Mouse (Mus musculus) CH12.LX (cell line): ENCODE data around the gene Gm27027.

Experiments
- CTCF ChIP-seq, 2 experiments: IDR thresholded peaks in 1 of 2; conservative IDR thresholded peaks in 1 of 2; 2 replicates each; pipeline ENCODE4 v1.5.1; 2011 to 2012; ENCODE audit warnings: low read depth in 2 of 2, low read length in 2 of 2, improper control_type of control experiment in 1 of 2, inconsistent platforms in 1 of 2, mild to moderate bottlenecking in 1 of 2, moderate library complexity in 1 of 2
- KAT2A ChIP-seq: IDR thresholded peaks from 2 replicates; pipeline ENCODE4 v1.6.1; 2012; ENCODE audit warnings: low read length, improper control_type of control experiment, inconsistent platforms; ENCODE audit not compliant: insufficient replicate concordance
- MAZ ChIP-seq: IDR thresholded peaks from 2 replicates; pipeline ENCODE4 v1.6.1; 2012; ENCODE audit warnings: low read depth, mild to moderate bottlenecking, inconsistent platforms, low read length, improper control_type of control experiment, moderate library complexity
- MXI1 ChIP-seq: IDR thresholded peaks from 2 replicates; pipeline ENCODE4 v1.6.1; 2011; ENCODE audit warnings: mild to moderate bottlenecking, low read depth, low read length, improper control_type of control experiment
- POLR2A ChIP-seq: IDR thresholded peaks from 2 replicates; pipeline ENCODE4 v1.6.1; 2011; ENCODE audit warnings: low read depth, mild to moderate bottlenecking, improper control_type of control experiment, low read length
- POLR2AphosphoS2 ChIP-seq: IDR thresholded peaks from 2 replicates; pipeline ENCODE4 v1.6.1; 2011; ENCODE audit warnings: low read depth, low read length, improper control_type of control experiment
- TCF12 ChIP-seq: IDR thresholded peaks from 2 replicates; pipeline ENCODE4 v1.6.1; 2014; ENCODE audit warnings: low read depth, mild to moderate bottlenecking, inconsistent platforms, low read length, improper control_type of control experiment
- UBTF ChIP-seq: IDR thresholded peaks from 2 replicates; pipeline ENCODE4 v1.6.1; 2012; ENCODE audit warnings: low read depth, mild to moderate bottlenecking, inconsistent platforms, low read length, improper control_type of control experiment, moderate library complexity
- USF1 ChIP-seq: IDR thresholded peaks from 2 replicates; pipeline ENCODE4 v1.6.1; 2014; ENCODE audit warnings: low read depth, mild to moderate bottlenecking, inconsistent platforms, low read length, improper control_type of control experiment

DNA sequence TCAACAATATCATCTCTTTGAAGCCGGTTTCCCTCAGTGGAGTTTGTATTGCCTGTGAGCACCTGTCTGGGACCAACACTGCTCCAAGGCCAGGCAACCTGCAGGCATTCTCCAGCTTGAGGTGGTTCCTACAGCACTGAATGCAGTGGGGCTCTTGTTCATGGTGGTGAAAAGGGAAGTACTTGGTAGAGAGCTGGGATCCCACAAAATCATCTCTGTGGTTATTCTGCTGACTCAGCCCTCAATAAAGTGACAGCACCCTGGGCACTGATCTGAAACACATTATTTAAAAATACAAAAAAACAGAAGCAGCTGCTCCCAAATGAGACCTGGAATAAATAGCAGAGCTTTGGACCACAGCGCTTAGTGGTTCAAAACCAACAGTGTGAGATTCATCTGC lies 7.7 kb downstream of the Gm27027 start:
- TF ChIP-seq POLR2AphosphoS2 (no peak), MXI1 (no peak), USF1 (no peak), UBTF (no peak), KAT2A (no peak), CTCF (conservative IDR thresholded peaks at IDR 0.05 in 1 of 2, IDR thresholded peaks at IDR 0.05 in 1 of 2; ENCODE audit: low read depth in 2 of 2, low read length in 2 of 2) (no peak), TCF12 (no peak), MAZ (no peak), POLR2A (no peak)
